Mouse (Mus musculus): Measurements from ENCODE around the gene Ephx4.

Ephx4 gene

DNA sequence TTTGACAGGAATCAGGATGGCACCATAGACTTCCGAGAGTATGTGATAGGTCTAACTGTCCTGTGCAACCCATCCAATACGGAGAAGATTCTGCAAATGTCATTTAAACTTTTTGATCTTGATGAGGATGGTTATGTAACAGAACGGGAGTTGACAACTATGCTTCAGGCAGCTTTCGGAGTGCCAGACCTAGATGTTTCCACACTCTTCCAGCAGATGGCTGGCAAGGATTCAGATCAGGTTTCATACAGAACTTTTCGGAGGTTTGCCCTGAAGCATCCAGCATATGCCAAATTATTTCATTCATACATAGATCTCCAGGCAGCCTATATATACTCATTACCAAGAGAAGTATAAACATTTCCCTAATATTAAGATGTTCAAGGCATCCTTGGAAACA lies 31.5 kb downstream of the Ephx4 start:
- DNase-seq (ENCODE audit: low read depth, low spot score), result no peak

DNA sequence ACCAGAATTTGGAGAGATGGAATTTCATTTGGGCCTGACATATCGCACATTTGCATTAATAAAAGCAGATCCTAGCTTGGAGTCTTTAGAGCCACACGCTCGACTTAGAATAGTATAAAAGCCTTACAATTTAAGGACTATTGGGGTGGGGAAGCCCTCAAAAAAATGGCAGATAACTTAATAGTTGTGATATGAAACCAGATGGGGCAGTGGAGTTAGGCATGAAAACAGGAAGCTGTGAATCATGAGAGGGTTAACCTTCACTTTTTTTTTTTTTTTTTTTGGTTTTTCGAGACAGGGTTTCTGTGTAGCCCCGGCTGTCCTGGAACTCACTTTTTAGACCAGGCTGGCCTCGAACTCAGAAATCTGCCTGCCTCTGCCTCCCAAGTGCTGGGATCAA lies 33.6 kb downstream of the Ephx4 start:
- DNase-seq (ENCODE audit: low read depth, low spot score), result no peak

DNA sequence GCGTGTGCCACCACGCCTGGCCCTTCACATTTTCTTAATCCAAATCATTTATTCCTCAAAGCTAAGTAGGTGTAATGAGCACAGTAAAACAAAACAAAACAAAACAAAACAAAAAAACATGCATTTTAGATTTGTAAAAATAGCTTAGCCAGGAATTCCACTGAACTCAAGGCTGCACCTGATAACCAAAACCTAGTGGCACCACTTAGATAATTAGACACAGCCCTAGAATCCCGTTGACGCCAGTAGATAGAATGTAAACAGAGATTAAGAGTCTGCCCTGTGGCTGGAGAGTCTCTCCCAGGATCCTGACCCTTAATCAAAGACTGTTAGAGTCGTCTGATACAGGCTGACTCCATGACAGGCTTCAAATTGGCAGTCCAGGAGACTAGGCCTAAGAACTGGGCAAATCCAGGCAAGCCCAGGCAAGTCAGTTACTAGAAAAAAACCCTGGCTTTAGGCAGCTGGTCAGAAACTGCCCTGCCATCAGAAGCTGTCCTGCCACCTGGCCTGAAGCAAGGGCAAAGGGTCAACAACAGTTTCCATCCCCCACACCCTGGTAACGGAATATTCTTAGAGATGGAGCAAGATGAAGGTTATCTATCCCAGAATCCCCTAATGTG lies 34.2 kb downstream of the Ephx4 start:
- no peak for DNase-seq (ENCODE audit: low read depth, low spot score)

DNA sequence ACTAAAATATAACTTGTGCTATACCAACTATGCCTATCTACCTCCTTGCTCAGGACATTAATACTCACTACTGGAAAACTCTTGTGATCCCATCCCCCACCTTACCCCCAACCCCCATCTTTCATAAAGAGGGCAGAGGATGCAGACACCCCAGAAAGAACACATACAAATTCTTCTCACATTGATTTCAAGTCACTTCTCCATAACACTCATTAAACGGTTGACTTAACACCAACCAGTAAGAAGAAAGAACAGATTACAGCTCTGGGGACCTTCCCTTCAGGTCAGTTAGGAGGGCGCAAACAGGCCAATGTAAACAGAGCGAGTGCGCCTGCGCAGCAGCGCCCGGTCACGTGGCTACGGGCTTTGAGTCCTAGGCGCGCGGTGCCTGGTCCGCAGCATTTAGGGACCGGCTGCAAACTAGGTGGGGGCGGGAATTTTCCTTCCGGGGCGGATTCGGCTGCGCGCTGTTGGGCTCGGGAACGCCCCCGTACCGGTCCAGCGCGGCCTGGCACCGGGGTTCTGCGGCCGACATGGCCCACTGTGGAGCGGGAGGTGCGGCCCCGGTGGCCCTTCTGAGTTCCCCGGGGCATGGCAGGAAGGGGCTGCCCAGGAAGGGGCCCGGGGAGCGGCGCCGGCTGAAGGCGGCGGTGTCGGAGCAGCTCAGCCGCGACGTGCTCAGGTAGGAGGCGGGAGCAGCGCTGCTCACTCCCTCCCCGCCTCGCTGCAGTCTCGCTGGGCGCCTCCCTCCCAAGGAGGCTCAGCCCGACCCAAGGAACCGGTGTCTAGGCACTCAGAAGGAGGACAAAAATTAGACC lies 35.1 kb downstream of the Ephx4 start, which contains the start of gene Btbd8:
Gene Btbd8 (plus strand): TSS at position 534 of the 818 bp plus-strand sequence.
- DNase-seq (ENCODE audit: low read depth, low spot score), result peak; percentile 98

DNA sequence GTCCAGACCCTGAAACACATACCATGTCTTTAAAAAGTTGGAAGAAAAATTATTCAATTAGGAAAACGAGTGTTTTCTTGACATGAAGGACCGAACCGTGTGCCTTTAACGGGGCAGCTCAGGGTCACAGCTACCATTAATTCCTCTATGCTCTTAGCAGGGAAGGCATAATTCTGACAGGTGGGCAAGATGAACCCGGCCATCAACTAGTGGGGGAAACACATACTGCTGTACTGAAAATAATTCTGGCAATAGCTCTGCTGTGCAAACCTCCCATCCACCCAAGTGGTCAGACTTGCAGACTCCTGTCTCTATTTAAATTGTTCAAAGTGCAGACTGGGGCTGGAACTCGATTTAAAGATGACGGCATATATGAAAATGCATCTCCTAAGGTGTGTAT lies 35.8 kb downstream of the Ephx4 start:
- DNase-seq (ENCODE audit: low read depth, low spot score), result peak; percentile 24

DNA sequence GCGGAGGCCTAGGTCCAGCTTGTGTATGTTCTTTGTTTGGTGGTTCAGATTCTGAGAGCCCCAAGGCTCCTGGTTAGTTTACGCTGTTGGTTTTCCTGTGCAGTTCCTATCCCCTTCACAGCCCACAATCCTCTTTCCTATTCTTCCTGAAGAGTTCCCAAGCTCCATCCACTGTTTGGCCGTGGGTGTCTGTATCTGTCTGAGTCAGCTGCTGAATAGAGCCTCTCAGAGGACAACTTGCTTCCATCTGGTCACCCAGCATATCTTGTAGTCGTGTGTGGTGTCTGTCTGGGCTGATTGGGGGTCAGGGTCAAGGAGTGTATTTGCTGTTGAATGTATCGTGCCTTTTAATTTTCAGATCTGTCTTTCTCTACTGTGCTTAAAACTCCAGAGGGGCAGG lies 39.3 kb downstream of the Ephx4 start:
- no peak for DNase-seq (ENCODE audit: low read depth, low spot score)

DNA sequence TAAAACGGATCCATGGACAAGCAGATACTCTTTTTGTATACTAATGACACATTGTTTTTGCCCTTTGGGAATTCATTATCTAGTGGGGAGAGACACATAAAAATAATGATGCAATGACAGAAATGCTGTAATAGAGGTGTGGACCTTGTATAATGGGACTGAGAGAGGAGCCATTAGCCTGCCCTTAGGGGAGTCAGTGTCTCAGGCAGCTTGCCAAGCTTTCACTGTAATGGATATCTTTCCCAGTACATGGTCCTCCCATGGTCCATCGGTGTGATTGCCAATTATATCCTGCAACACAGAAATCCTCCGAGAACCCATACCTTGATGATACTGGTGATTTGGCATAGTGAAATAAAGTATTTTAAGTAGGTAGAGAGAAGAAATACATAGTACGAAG lies 41.7 kb downstream of the Ephx4 start:
- DNase-seq (ENCODE audit: low read depth, low spot score), result no peak

DNA sequence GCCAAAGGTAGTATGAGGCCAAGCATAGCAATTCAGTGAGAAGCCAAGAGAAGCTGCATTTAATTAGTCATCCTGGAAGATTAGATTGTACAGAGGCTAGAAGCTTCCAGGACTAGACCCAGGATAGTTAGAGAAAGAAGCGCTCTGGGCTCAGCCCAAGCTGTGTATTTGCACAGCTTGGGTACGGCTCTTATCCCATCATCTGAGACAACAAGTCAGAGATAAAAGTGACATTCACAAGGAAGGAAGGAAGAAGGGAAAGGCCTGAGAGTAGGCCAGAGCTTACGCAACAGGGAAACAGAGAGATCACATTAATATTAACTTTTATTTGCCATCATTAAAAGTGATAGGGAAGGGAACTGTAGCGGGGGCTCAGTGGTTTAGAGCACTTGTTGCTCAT lies 45.4 kb downstream of the Ephx4 start:
- no peak for DNase-seq (ENCODE audit: low read depth, low spot score)

DNA sequence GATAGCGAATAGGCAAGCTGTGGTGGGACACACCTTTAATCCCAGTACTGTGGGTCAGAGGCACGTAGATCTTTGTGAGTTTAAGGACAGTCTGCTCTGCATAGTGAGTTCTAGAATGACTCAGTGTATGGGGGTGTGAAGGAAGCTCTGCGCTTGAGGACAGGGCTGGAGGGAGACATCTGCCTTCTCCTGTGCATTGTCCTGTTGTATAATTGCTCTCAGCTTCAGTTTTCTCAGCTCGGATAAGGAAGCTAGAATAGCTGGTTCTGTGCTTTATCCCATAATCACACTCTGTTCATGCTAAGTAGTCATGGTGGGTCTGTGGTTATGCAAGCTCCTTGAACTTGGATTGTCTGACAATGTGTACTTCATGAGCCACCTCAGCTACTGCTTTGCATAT lies 46.2 kb downstream of the Ephx4 start:
- DNase-seq (ENCODE audit: low read depth, low spot score), result no peak

DNA sequence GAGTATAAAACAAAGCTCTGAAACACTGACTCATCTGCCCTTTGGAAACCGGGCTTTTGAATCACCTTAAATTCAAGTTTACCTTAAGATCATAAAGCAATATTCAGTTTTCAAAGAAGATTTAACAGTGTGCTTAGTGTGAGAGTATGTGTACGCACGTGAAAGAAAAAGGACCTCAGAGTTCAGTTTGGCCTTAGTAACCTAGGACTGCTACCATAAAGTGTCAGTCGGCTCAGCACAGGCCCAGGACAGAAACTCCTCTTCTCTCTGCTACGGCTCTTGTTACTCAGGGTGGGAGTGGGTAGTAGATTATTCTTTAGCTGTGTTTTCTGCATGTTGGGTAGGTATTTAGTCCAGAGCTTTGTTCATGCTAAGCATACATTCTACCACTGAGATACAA lies 47.1 kb downstream of the Ephx4 start:
- DNase-seq (ENCODE audit: low read depth, low spot score), result no peak

DNA sequence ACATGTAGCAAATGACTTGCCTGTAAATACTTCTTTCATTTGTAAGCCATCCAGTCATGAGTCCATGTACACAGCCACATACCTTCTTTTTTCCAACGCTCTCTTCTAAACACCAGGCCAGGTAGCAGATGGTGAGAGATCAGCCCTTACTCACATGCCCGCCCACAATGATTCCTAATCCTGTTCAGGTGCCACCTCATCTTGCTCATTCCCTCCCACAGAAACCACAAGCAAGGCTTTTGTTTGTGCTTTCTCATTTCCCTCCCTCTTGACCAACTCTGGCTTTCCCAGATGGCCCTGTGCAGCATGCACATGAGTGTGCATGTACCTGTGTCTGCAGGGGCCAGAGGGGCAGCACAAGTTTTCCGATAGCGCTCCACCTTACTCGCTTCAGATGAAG lies 47.8 kb downstream of the Ephx4 start:
- DNase-seq (ENCODE audit: low read depth, low spot score), result no peak

DNA sequence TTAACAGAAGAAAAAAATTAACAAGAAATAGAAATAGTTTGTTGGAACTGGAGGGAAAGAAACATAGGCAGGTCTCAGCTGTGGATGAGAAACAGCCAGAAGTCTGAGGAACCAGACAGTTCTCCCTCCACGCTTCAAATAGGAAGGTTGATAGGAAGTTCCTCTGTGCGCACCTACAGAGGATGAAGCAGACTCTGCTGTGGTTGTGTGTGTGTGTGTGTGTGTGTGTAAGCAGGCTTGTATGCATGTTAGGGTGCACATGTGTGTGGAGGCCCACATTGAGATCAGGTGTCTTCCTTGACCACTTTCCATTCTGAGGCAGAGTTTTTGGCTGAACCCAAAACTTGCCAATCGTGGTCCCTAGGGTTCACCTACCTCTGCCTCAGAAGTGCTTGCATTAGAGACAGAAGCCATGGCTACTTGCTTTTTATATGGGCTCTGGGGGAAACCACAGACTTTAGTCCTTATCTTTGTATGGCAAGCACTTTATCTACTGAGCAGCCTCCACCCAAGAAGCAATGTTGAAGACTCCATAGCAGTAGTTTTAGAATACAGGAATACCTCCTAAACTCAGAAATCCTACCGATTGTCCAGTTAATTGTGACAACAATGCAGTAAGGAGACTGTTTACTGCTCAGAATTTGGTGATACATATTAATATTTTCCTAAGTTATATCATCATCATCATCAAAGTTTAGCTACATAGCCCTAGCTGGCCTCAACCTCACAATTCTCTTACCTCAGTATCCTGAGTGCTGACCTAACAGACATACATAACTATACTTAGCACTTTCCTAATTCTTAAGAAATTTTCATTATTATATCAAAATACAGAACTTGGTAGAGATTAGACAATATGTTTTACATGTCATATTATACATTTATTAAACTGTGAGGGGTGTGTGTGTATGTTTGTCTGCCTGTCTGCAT lies 59.9 kb downstream of the Ephx4 start:
- DNase-seq (ENCODE audit: low read depth, low spot score), result no peak

DNA sequence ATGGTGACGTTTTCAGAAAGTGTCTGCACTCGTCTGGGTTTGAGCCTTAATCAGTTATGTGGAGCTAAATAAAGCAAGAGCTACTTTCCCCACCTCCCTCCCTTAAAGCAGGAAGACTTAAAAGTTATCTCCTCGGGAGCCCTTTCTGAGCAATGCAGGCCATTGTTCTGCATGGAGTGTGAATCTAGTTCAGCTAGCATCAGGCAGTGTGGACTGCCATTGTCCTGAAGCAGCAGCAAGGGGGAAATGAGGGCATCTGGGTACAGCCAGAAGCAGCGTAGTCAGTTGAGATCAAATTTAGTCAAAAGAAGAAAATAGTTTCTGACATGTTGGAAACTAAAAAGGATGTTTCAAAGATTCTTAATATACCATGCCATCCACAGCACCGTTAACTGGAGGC lies 64.0 kb downstream of the Ephx4 start:
- no peak for DNase-seq (ENCODE audit: low read depth, low spot score)

DNA sequence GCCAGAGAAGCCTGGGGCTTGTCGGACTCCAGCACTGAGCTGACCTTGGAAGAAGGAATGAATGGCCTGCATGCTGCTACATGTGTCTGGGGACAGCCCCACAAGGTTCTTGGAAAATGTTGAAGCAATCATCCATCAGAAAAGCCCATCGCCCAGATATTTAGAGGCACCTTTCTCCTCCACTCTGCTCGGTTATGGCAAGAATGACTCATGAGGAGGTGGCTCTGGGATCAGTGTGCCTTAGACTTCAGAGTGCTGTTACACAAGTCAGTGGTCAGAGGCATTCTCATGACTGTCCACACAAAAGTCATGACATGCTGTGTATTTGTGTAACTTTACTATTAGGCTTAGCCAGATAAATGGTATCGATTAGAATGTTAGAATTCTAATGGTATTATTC lies 64.6 kb downstream of the Ephx4 start:
- no peak for DNase-seq (ENCODE audit: low read depth, low spot score)

DNA sequence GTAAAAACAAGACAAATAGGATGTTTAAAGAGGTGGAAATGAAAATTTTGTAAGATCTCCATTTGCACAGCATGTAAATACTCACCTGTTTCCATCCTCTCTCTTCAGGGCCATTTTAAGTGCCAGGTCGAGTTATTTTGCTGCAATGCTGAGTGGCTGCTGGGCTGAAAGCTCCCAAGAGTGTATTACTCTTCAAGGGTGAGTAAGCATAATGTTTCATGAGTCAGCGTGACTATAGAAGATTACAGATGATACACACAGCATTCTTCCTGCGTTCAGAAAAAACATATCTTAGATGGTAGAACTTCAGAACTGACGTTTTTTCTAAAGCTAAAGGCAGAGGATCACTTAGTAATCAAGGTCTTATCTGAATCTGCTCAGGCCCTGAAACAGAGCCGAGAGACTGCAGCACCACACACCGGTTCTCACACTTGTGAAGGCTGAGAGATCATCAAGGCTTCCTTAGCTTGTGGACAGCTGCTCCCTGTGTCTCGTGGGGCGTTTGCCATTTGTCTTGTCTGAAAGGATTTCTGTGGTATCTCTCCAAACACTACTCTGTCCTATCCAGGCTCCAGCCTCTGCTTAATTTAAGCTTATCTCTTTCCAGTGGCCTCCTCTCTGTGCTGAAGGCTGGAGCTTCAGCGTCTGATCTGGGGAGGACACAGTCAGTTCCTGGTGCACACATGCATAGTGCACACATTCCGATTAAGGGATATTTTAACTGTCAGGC lies 68.2 kb downstream of the Ephx4 start:
- DNase-seq (ENCODE audit: low read depth, low spot score), result no peak
